Mouse (Mus musculus) bone marrow, adult 2 months (tissue): ENCODE measurements at regions not wholly inside any gene's neighbourhood (a gene's known extent, or its start where the extent isn't known, plus 50 kb on each side); places are given as distances from the start of the nearest gene placed in this dataset.

Experiments
- CTCF ChIP-seq: fragments of 200-500 bp; IDR thresholded peaks from 2 replicates; pipeline ENCODE4 v1.5.1; 2011; ENCODE audit warnings: low read length, control low read depth; ENCODE audit not compliant: control insufficient read depth, insufficient read depth
- POLR2A ChIP-seq: fragments of 200-500 bp; IDR thresholded peaks from 2 replicates; pipeline ENCODE4 v1.6.1; 2011; ENCODE audit warnings: low read depth, mild to moderate bottlenecking, control low read depth, low read length, borderline replicate concordance; ENCODE audit not compliant: control insufficient read depth

GRCm38 (mm10) chr3:80205351-80205750 lies 321.0 kb downstream of the Fam198b start:
- TF ChIP-seq CTCF (no peak), POLR2A (no peak)
